Mouse (Mus musculus): ENCODE results near the gene Pcnx3. TPM values are rescaled to one million over a fixed set of nuclear protein-coding genes. Genes with fewer than 3 reads are reported as not detected.

Gene Pcnx3
- polyA plus RNA-seq, 1 experiment from 2014 or later = 29.2 TPM

DNA sequence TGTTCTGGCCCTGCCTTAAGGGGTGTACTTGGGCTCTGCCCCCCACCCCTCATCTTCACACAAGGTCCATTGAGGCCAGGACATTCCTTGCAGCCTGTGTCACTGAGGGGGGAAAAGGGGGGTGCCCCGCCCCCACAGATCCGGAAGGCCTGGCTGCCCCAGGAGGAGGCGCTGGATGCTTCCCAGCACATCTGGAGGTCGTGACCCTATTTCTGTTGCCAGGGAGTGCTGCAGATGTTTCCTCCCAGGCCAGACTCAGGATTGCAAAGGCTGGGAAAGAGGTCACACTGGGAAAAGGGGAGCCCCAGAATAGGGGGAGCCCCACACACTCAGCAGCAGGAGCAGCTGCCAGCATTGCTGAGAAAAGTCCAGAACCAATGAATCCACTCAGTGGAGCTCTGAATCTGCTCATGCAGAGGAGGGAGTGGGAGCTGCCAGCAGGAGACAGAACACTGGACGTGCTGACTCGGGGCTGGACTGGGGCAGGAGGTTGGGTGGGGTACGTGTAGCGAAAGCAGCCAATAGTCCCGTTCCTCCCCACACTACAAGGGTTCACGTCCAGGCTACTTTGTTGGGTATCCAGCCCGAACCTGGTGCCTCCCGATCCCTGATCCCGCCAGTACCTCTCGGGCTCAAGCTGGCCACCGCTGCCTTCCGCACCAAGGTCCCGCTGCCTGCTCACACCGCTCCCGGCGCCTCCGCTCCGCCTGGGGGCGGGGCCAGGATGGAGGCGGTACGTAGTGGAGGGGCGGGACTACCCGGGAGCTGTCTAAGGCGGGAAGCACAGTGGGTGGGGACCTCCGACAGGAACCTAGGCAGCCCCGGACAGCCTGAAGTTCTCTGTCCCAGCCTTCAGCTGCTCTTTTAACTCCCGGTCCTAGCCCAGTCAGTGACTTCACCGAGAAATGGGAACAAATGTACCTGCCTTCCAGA lies 25.5 kb downstream of the Pcnx3 start, which contains the start of gene Sipa1:
Sipa1 (minus strand) TSS at position 727 of the 933 bp plus-strand sequence.
- no peaks in the 10 kb centered on the region for H3K9me3 ChIP-seq
- peaks cover 27% of the 10 kb centered on the region for H3K36me3 ChIP-seq (replicated peaks)
- 2% methylated on average over 32 of the region's 32 CpGs for WGBS
- peak within 1 kb of the TSS; percentile 57 for H3K27ac ChIP-seq
- peak within 1 kb of the TSS; percentile 49 for H3K4me2 ChIP-seq
- H3K9ac ChIP-seq = peak within 1 kb of the TSS; percentile 33; the same call in 1 of the 2 replicates
- peaks cover 14% of the 10 kb centered on the region for H3K4me1 ChIP-seq
- no peaks in the 10 kb centered on the region for H3K27me3 ChIP-seq (replicated peaks)
- H3K4me3 ChIP-seq = peak within 1 kb of the TSS; percentile 36
- peak; percentile 82 for ATAC-seq (replicated peaks)

DNA sequence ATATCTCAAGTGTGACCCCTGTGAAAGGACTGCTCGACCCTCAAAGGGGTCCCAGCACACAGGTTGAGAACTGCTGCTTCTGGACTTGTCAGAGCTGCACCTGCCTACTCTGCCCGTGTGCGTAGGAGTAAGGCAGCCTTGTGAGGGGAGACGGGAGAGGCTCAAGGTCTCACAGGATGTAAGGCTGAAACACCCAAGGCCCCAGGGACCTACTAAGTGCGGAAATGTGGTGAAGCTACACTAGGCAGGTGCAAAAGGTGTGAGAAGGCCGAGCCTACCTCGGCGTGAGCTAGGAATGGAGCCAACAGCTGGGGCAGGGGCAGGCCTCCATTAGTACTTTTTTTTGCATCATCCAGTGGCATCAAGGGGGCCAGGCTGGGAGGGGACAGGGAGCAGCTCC lies 26.4 kb downstream of the Pcnx3 start:
- no peak overlapping the region for H3K9ac ChIP-seq
- H3K27ac ChIP-seq = no peak overlapping the region
- H3K27me3 ChIP-seq (replicated peaks) = no peaks in the 10 kb centered on the region
- H3K4me1 ChIP-seq = peaks cover 14% of the 10 kb centered on the region
- no peak overlapping the region for H3K4me3 ChIP-seq
- no peak for ATAC-seq (replicated peaks)
- no peaks in the 10 kb centered on the region for H3K9me3 ChIP-seq
- 79% methylated on average over 8 of the region's 8 CpGs for WGBS
- peak overlapping the region; percentile 49 for H3K4me2 ChIP-seq
- H3K36me3 ChIP-seq (replicated peaks) = peaks cover 25% of the 10 kb centered on the region

DNA sequence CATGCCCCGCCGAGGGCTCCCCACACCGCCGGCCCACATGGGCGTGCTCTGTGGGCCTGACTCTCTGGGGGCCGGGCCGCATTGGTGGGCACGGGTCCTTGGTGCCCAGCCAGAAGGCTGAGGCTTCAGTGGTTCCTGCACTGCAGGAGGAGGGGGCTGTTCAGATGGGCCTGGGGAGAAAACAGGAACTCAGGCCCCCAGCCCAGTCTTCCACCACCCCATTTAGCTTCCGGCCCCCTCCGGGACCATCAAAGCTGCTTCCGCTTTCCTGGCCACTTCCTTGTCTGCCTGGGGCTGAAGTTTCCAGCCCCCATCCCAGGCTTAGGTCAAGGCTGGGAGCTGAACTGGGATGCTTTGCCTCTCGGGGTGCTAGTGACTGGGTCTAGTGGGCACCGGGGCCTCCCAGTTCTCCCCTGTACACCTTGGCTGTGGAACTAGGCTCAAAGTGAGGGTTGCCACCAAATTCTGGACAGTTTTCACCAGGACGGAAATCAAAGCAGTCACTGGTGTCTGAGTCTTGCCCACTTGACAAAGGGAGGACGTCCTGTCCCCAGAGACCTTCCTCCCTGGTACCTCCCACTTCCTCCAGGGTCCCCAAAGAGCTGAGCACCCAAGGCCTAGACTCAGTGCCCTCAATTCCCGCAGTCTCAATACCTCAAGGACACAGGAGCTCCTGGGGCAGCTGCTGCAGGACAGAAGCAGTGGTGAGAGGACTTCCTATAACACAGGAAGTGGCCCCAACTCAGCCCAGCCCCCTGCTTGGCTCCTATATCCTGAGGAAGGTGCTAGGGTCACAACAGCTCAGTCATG lies 27.6 kb downstream of the Pcnx3 start:
- 83% methylated on average over 15 of the region's 16 CpGs for WGBS
- ATAC-seq (replicated peaks) = no peak
- no peak overlapping the region for H3K27ac ChIP-seq

DNA sequence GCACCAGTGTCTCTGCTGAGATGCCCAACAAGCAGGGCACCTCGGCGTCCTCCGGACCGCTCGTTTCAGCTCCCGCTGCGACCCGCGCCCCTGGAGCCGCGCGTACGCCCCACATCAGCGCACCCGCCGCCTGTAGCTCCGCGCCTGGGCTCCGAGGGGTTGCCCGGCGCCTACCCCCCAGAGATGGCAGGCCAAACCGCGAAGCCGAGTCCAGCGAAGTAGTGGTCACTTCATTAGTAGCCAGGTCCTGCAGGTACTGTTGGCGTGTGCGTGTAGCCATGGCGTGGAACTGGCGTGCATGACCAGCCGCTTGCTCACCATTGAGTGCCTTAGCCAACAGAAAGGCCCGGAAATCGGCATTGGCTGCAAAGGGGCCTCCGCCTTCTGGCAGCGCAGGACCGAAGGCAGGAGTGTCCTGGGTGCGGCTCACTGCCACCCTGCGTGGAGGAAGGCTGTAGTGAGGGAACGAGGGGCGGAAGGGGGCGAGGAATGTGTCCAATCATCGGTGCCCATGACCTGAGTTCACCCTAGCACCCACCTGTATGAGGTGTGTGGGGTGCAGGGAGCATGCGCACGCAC lies 33.9 kb downstream of the Pcnx3 start:
- ATAC-seq (replicated peaks) = peak; percentile 42
- H3K4me1 ChIP-seq = peaks cover 16% of the 10 kb centered on the region
- 12% methylated on average over 43 of the region's 43 CpGs for WGBS
- H3K36me3 ChIP-seq (replicated peaks) = no peaks in the 10 kb centered on the region
- H3K27me3 ChIP-seq (replicated peaks) = peaks cover 28% of the 10 kb centered on the region
- peak overlapping the region; percentile 39; the same call in 1 of the 2 replicates for H3K9ac ChIP-seq
- H3K27ac ChIP-seq = no peak overlapping the region
- H3K9me3 ChIP-seq = no peaks in the 10 kb centered on the region
- peak overlapping the region; percentile 52 for H3K4me2 ChIP-seq
- peak overlapping the region; percentile 33 for H3K4me3 ChIP-seq

More for the DNA sequence above, 27.6 kb downstream of the Pcnx3 start:
- Histone ChIP-seq H3K9ac (no peak overlapping the region), H3K27me3 (replicated peaks) (peaks cover 4% of the 10 kb centered on the region; the same call in 1 of the 2 replicates), H3K4me1 (peaks cover 14% of the 10 kb centered on the region), H3K36me3 (replicated peaks) (peaks cover 17% of the 10 kb centered on the region), H3K4me3 (no peak overlapping the region), H3K4me2 (no peak overlapping the region), H3K9me3 (no peaks in the 10 kb centered on the region)

DNA sequence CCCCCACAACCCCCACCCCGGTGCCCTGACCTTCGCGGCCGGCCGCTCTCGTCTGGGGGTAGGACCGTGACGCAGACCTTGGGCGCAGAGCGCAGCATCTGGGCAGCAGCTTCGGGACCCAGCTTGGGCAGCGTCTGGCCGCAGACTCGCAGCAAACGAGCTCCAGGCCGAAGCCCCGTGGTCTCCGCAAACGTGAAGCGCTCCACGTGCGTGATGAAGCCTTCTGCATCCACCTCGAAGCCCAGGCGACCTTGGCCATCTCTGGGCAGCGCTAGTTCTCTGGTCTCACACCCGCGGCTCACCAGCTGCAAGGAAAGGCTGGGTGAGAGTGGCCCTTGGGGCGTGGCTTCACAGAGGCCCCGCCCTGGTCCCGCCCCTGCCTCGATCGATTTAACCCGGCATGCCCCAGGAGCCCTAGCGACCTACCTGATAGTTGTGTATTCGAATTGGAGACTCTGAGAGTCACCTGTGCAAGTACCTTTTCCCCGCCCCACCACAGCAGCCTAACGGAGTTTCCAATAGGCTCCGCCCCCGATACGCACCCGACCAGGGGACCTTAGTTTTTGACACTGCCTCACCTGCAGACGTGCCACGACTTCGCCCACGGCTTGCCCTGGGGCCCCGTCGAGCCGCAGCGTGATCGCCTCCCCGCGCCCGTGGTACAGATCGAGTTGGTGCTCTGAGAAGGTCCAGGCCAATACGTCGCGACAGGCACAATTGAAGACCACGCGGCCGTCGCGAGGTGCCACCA lies 34.6 kb downstream of the Pcnx3 start:
- WGBS = 5% methylated on average over 62 of the region's 62 CpGs
- H3K36me3 ChIP-seq (replicated peaks) = no peaks in the 10 kb centered on the region
- H3K4me1 ChIP-seq = peaks cover 17% of the 10 kb centered on the region

DNA sequence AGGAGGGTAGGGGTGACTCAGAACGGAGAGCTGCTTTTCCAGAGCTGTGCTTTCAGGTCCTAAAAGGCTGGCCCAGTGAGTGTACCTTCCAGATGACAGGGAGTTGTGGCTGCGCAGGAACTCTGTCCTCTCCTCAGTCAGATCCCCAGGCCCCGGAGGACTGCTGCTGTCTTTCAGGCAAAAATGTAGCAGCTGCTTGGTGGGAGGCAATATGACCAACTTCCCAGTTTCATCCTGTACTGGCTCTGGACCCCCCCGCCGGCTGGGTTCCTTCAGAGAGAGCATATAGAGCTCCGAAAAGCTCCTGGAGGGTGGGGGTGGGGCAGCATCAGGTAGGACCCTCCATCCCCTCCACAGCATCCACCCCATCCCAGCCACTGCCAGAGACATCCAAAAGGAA lies 36.1 kb downstream of the Pcnx3 start:
- H3K4me3 ChIP-seq = no peak overlapping the region
- 0 out of 2 replicates have a peak, but pooled peaks cover 3% of the 10 kb centered on the region for H3K36me3 ChIP-seq (replicated peaks)
- no peak overlapping the region for H3K4me2 ChIP-seq
- H3K27me3 ChIP-seq (replicated peaks) = peaks cover 28% of the 10 kb centered on the region
- H3K9me3 ChIP-seq = no peaks in the 10 kb centered on the region
- H3K4me1 ChIP-seq = peaks cover 30% of the 10 kb centered on the region
- H3K27ac ChIP-seq = no peak overlapping the region
- H3K9ac ChIP-seq = no peak overlapping the region
- ATAC-seq (replicated peaks) = no peak
- WGBS = 83% methylated on average over 6 of the region's 6 CpGs

More for the DNA sequence above, 34.6 kb downstream of the Pcnx3 start:
- Histone ChIP-seq H3K9ac (peak overlapping the region; percentile 39; the same call in 1 of the 2 replicates), H3K9me3 (no peaks in the 10 kb centered on the region), H3K4me2 (peak overlapping the region; percentile 52), H3K27ac (no peak overlapping the region), H3K4me3 (peak overlapping the region; percentile 33), H3K27me3 (replicated peaks) (peaks cover 28% of the 10 kb centered on the region)
- ATAC-seq (replicated peaks) = peak; percentile 65

DNA sequence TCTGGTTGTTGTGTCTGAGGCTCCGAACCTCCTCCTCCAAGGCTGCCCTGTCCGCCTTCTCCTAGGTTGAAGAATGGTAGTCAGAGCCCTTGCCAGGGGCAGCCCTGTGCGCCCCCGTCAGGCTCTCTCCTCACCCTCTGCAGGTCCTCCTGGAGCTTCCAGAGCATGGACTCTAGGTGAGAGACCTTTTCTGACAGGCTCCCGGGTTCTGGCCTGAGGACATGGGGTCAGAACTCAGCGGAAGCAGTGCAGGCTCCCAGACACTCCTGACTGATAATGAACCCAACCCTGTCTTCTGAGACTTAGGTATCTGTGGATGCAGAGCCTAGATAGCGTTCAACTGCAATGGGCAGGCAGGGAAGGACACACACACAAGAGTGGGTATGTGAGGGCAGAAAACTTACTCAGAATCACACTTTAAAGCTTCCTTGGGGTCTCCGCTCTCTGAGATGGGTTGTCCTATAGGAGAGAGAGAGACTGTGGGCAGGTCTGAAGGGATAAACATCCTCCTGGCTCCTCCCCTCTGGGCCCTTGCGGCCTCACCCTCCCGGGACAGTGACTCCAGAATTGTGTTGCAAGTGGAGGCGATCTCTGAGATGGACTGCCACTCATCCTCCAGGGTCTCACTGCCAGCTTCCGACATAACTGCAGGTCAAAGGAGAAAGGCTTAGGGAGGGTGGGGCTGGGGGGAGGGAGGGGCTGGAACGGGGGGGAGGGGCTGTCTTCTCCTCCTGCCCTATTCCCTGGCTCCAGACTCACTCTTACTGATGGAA lies 37.0 kb downstream of the Pcnx3 start:
- no peak overlapping the region for H3K4me3 ChIP-seq
- peaks cover 28% of the 10 kb centered on the region for H3K27me3 ChIP-seq (replicated peaks)
- no peak overlapping the region for H3K9ac ChIP-seq
- H3K4me1 ChIP-seq = peaks cover 30% of the 10 kb centered on the region
- H3K4me2 ChIP-seq = no peak overlapping the region
- ATAC-seq (replicated peaks) = no peak
- peaks cover 10% of the 10 kb centered on the region for H3K36me3 ChIP-seq (replicated peaks)
- H3K27ac ChIP-seq = no peak overlapping the region
- no peaks in the 10 kb centered on the region for H3K9me3 ChIP-seq
- 54% methylated on average over 13 of the region's 13 CpGs for WGBS

DNA sequence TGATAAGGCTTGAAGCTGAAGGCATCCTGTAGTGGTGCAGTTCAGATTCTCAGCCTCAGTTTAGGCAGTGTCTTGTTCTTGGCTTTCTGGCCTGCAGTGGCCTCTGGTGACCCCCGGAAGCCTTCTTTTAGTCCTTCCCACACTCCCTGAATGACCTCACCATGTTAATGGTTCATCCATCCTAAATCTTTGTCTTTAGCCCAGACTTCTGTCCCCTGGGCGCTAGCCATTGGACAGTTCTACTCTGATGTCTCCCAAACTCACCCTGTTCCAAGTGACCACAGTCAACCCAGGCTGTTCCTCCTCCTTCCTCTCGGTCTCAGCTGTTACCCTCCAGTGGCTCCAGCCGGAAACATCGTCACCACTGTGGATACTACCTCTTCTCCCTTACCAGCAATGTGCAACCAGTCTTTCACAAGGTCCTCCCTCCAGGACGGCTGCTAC lies 39.4 kb downstream of the Pcnx3 start:
- H3K27me3 ChIP-seq (replicated peaks) = peaks cover 6% of the 10 kb centered on the region
- WGBS = 74% methylated on average over 6 of the region's 6 CpGs
- H3K4me1 ChIP-seq = peaks cover 21% of the 10 kb centered on the region
- ATAC-seq (replicated peaks) = peak; percentile 57; the same call in 1 of the 2 replicates
- peak overlapping the region; percentile 76 for H3K27ac ChIP-seq
- peak overlapping the region; percentile 29; the same call in 1 of the 2 replicates for H3K9ac ChIP-seq
- H3K9me3 ChIP-seq = no peaks in the 10 kb centered on the region
- H3K4me3 ChIP-seq = peak overlapping the region; percentile 23
- H3K36me3 ChIP-seq (replicated peaks) = peaks cover 33% of the 10 kb centered on the region
- peak overlapping the region; percentile 52 for H3K4me2 ChIP-seq

DNA sequence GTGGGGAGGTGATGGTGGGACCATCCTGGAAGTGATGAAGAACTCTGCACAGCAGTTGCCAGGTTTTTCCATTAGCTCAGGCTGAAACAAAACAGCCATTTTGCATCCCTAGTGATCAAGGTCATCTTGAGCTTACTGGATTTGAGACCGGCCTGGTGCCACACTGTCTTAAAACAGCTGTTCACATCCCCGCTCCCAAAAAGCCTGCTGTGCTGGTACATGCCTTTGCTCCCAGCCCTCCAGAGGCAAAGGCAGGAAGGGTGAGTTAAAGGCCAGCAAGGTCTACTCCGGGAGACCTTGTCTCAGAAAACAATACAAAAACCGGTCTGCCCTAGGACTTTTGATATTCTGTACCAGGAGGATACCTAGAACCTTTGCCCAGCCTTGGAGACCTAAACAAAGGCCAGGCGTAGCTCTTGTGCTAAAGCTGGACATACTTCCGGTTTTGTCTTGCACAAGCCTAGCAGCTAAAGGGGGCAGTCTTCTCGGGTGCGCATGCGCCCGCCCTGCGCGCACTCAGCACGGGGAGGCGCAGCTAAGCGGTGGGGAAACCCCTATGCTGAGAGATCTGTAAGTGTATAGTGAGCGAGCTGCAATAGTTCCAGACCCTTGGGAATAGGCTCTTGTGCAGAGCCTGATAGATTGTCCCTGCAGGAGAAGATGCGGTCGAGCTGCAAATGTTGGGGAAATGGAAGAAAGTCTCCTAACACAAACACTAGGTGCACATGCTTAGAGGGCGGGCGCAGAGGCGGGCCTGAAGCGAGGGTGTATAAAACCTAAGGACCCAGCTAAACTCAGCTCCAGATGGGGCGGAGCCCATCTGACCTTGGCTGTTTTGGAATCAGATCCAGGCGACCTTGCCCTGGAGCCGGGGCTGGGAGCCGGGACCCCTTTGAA lies 40.1 kb downstream of the Pcnx3 start:
- 14% methylated on average over 26 of the region's 26 CpGs for WGBS
- H3K4me1 ChIP-seq = peaks cover 14% of the 10 kb centered on the region
- H3K36me3 ChIP-seq (replicated peaks) = peaks cover 39% of the 10 kb centered on the region
- no peaks in the 10 kb centered on the region for H3K9me3 ChIP-seq
- H3K27me3 ChIP-seq (replicated peaks) = 0 out of 2 replicates have a peak, but pooled peaks cover 4% of the 10 kb centered on the region
- peak overlapping the region; percentile 76 for H3K27ac ChIP-seq
- peak overlapping the region; percentile 23 for H3K4me3 ChIP-seq
- H3K4me2 ChIP-seq = peak overlapping the region; percentile 52
- peak; percentile 91 for ATAC-seq (replicated peaks)
- peak overlapping the region; percentile 29 for H3K9ac ChIP-seq

DNA sequence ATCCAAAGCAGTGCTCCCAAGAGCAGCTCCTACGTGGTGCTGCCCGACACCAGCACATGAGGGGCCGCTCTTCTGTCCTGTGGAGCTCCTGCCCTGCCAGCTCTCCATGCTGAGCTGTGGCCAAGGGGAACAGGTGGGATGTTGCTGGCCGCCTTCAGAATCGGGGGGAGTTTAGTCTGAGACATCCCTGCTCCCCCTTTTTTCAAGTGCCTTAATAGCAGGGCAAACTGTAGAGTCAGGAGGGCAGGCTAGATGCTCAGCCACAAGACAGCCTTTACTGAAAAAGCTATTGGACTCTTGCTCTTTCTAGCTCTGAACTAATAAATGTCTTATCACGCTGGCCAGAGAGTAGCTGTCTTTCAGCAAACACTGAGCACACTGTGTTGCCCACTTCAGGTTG lies 40.9 kb downstream of the Pcnx3 start:
- Histone ChIP-seq H3K4me3 (no peak overlapping the region), H3K4me2 (no peak overlapping the region), H3K27ac (peak overlapping the region; percentile 76), H3K27me3 (replicated peaks) (no peaks in the 10 kb centered on the region), H3K4me1 (peaks cover 14% of the 10 kb centered on the region), H3K9me3 (no peaks in the 10 kb centered on the region), H3K9ac (no peak overlapping the region), H3K36me3 (replicated peaks) (peaks cover 45% of the 10 kb centered on the region)
- WGBS = 95% methylated on average over 6 of the region's 6 CpGs
- ATAC-seq (replicated peaks) = no peak

All from midbrain, embryonic 15.5 days (tissue).